Mouse (Mus musculus) adrenal gland, postnatal 36 days (tissue): Measurements from ENCODE around the gene Dgkq. TPM values are rescaled to one million over a fixed set of nuclear protein-coding genes. Genes with fewer than 3 reads are reported as not detected.
"Not testable (repeated sequence)": the region's sequence is repeated elsewhere in the genome, so short reads cannot be mapped to it uniquely, and the experiment has no call there.

Experiments used
- DNase-seq, 2 experiments: peaks; one replicate each; pipeline ENCODE4 v3.0.0; 2021; ENCODE audit warnings: mixed read lengths in 1 of 2
- total RNA-seq, 2 experiments: library from RNA; stranded (reverse); gene quantifications; 2 replicates each; pipeline ENCODE4 v1.2.3; 2021

Gene Dgkq
- total RNA-seq, 2 experiments from 2014 or later, result 17.4 to 18.7 TPM

DNA sequence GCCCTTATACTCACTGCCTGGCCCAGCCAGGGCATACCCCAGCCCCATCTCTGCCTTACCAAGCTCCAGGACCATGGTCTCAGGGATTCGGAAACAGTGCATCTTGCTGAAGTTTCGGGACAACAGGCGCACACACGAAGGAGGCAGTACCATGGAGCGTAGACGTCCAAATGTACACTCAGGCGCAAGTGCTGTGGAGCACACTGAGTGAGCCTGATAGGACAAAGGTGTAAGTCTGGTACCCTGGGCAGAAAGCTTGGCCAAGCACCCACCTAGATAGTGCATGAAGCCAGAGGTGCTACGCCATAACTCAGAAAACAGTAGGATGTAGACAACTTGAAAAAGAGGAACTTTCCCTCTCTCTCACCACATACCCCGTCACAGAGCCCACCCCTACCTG, 14.1 kb downstream of the Dgkq start:
- no peak for DNase-seq

DNA sequence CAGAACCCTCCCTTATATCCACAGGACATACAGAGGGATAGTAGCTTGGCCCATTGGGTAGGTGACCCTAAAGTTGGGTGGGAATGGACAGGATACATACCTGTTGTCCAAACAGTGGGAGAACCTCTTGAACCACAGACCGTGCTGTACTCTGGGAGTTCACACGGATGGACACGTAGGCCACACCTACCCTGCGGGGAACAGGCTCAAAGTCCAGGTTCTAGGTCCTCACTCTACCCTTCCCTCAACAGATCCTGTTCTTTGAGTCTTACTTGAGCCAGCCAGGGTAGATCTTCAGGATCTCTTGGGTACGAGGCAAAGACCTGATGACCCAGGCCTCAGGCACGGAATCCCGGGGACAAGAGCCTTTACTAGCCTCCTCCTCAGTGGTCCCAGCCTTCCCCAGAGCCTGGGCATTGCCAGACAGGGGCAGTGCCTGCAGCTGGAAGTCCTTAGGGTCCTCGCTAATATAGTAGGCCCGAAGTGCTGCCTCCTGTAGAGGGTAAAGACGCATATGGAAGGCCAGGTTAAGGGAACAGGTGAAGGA, 15.0 kb downstream of the Dgkq start:
- DNase-seq, result no peak

DNA sequence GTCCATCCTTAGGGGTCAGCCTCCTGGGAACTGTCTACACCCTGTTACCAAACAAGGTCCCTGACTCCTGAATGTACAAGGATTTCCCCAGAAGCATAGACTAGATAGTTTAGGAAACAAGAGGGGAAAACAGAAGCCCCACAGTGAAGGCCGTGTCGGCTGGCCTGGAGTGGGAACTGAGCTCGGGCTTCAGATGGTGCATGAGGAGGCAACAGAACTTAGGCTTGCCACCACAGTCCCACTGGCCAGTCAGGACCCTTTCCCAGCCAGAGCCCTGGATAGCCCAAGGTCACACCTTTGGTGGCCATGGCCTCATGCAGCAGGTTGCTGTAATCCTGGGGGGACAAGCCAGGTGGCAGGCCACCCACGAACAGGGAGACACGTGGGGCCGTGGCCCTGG, 16.1 kb downstream of the Dgkq start:
- DNase-seq, result no peak

DNA sequence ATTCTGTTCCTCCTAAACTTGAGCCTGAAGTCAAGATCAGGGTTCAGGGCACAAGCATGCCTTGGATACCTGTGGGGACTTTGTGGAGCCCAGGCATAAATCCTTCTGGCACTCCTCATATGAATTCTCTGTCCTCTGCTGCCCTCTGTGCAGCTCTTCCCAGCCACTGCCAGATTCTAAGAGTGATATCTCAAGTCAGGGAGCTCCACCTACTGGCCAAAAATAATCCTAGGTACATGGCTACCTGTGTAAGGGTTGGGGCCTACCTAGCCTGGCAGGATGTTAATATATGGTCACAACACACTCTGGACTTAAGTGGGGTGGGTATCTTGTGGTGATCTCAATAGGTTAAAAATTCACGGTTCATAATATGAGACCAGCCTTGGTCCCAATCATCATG, 17.6 kb downstream of the Dgkq start:
- DNase-seq, result peak; percentile 29 to 73

DNA sequence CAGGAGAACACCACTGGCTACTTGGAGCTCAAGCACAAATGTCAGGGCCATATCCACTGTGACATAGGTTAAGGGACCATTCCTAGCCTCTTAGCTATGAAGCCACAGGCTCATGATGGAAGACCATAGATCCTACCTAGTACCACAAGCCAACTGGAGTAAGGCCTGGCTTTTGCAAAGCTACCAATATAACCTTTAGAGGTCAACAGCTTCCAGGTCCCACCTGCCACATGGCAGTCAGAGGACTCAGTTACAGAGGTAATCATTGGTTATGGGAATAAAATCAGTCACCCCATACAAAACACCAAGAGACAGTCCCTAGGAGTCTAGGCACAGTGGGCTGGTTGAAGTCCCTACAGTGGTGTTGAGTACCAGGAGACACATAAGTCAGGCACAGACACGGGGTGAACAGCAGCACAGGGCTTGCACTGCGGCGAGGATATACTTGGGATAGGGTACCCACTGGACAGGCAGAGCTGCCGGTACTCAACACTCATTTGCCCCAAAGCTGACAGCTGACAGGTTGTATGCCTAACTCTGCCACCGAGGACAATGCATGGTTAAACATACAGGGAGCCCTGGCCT, 18.2 kb downstream of the Dgkq start:
- no peak for DNase-seq

DNA sequence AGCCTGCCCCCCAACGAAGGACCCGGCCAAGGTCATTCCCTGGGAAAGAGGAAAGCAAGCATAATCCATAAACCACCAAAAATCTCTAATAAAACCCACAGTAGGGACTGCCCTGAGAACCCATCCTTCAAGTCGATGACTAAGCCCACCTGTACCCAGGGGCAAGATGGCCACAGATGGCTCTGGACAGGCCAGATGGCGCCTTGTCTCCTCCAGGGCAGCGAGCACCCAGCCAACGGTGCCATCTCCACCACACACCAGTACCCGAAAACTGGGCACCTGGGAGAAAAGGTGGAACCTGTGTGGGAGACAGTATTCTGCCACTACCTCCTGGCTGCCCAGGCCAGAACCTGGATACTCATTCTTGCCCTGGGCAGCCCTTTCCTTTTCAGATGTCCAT, 19.1 kb downstream of the Dgkq start:
- DNase-seq, result no peak

DNA sequence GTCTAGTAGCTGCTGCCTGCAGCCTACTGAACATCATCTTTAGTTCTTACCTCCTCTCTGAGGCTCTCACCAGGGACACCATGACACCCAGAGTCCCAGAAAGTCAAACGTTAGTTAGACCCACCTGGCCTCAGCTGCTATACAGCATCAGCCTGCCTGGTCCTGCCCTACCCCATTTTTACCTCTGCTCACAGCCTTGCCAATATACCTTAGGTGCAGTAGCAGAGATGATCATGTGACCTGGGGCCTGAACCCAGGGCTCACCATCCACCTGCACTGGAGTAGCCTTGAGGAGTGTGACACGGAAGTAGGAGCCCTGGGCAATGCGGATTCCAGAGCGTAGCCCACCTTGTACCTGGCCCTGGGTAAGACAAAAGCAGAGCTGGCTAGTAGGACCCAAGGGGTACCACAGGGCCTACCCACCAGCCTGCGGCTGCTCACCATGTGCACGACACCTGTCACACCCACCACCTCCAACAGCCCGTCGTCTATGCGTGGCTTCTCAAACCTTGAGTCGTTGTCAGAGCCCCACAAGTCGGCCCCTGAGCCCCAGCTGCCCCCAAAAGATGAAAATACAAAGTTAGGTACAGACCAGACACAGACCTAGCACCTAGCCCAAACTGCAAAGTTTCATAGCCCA, 20.4 kb downstream of the Dgkq start:
- DNase-seq, result no peak

DNA sequence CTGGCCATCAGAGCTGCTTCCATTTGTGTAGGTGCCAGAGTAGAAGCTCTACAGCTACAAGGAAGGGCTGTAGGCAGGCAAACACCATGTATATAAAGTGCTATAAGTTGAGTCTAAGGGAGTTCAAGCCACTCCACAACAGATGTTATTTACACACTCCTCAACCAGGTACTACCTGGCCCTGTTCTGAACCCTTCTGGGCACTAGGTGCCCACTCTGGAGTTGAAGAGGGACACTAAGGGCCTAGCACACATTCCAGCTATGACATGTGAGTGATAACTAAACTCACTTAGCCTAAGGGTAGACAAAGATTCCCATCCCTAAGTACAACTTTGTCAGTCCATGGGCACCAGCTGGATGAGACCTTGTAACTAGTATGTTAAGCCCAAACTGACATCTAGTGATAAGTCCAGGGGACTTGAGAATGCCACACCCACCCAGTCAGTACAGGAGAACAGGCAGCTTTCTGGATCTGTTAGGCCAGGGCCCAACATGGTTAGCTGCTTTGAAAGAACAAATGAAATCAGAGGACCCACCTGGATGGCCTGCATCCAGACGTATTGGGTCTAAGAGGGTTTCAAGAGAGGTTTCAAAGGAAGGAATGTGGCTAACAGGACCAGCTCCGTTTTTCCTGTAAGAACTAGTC, 21.5 kb downstream of the Dgkq start:
- DNase-seq, result no peak

DNA sequence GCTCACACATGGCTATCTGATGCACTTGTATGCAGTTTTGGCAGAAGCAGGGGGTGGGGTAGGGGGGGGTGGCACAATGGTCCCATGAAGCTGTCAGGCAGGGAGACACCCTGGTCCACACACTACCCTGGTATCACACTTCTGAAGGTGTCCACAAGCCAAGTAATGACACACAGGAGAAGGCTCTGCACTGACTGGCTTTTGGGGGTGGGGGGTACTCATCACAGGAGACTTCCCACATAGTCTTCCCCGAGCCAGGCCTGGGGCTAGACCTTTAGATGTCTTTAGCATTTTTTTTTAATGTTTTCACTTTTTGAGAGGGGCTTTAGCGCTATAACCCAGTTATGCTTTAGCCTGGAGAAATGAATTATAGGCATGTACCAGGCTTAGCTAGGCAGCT, 22.2 kb downstream of the Dgkq start:
- no peak for DNase-seq

DNA sequence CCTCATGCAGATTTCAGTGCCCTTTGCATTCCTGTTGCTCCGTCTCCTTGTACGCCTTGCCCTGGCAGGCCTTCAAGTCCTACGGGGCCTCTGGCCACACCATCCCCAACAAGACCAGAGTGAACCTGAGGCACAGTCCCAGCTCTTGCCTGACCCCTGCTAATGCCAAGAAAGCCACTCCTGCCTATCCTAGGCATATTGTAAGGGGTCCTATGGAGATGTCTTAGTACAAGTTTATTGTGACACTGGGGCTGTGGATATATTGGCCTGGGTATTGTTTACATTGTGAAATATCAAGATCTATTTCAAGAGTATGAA, 23.2 kb downstream of the Dgkq start:
- DNase-seq, result no peak

DNA sequence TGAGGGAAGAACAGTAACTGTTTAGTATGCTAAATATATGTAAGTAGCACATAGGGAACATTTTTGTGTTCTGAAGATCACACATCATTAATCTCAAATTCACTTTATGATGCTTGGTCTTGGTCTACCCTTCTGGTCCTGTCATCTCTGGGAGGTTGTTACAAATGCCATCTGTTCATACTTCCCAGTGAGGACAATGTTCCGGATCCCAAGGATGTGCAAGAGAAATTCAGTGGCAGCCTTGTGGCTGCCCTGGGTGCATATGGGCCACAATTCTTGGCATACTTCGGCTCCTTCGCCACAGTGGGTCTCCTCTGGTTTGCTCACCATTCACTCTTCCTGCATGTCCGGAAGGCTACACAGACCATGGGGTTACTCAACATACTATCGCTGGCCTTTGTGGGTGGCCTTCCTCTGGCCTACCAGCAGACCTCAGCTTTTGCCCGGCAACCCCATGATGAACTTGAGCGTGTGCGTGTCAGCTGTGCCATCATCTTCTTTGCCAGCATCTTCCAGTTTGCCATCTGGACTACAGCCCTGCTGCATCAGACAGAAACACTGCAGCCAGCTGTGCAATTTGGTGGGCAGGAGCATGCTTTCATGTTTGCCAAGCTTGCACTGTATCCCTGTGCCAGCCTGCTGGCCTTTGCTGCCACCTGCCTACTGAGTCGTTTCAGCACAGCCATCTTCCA, 23.7 kb downstream of the Dgkq start:
- no peak for DNase-seq

DNA sequence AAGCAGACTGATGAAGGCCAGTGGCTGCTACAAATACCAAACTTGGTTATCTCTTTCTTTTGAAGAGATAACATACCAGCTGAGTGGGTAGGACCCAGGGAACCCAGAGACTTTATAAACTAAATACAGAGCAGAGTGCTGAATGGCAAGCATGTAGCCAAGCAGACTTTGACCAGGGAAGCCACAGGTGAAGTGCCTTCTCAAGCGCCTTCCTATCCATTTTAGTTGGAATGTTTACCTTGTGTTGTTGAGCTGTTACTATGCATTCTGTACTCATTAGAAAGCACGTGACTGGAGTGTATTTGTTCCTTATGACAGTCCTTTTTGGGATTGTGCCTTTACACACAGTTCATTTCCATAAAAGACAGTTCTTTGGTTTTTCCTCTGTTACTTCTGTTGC, 25.8 kb downstream of the Dgkq start:
- DNase-seq, result no peak

DNA sequence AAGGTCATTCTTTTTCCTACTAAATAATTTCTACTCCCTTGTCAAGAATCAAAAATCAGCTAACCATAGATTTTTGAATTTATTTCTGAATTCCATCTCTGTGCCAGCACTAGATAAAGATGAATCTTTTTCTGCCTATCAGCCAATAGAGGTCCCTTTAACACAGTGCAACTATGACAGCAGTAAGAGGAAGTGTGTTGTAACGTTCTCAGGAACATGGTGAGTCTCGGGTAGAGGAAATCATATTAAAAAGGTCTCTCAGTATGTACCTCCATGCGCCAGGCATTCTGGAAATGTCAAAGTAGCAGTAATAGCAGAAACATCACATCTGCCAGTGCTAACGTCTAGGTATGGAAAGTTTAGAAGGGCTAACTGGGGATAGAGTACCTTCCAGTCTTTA, 33.3 kb downstream of the Dgkq start:
- DNase-seq, result no peak

DNA sequence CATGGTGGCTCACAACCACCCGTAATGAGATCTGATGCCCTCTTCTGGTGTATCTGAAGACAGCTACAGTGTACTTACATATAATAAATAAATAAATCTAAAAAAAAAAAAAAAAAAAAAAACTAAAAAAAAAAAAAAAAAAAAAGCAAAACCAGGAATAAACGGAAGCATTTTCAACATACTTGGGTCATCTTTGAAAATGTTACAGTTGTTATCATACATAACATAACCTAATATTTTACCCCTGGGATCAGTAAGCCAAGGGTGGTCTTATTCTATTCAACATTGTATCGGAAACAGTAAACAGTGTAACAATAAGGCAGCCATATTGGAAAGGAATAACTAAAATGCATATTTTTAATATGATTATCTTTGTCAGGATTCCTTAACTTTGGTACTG, 35.4 kb downstream of the Dgkq start:
- DNase-seq, result not testable (repeated sequence)

DNA sequence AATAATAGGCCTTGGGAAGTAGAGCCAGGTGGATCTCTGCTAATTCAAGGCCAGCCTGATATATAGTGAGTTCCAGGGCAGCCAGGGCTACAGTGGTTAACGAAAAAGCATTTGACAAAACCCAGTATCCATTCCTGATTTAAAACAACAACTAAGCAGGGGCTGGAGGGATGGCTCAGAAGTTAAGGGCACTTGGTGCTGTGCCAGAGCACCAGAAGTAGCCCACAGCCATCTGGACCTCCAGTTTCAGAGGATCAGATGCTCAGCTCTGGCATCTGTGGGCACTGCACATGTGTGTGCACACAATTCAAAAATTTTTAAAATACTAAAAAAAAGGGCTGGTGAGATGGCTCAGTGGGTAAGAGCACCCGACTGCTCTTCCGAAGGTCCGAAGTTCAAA, 35.8 kb downstream of the Dgkq start:
- no peak for DNase-seq

DNA sequence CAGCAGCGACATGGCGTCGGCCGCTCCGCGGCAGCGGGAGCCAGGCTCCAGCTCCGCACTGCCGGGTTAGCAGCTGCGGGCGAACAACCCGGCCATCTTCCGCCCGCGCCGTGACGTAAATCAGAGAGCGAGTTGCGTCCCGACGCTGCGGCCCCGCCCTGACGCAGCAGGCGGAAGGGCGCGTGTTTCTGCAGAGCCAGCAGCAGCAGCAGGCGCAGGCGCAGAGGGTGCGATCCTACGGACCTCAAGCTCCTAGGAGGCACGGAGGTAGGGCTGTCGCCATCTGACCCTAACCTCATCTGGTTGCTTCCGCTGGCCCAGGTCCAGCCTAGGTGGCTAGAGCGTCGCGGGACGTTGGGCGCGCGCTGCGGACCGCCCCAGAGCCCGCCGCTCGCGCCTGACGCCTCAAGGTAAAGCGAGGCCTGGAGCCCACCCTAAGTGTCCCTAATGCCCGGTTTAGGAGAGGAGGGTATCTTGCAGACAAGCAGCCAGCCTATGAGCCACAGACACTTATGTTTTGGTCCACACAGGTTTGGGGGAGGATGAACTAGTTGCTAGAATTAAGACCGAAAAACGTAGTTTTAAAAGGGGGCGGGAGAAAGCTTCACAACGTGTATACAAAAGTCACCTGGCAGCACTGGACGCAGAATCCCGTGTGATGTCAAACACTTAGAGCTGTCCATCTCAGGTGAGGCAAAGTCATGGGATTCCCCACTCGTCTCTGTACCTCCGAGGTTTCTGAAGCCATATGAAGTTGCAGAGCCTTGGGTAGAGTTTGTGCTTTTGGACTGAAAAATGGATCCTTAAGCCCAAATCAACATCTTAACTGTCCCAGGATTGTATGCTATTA, 39.6 kb downstream of the Dgkq start, which contains the start of the genes Gak and Tmem175:
Gene Gak (minus strand): TSS at position 122 of the 850 bp plus-strand sequence.
Gene Tmem175 (plus strand): TSS at position 137 of the 850 bp plus-strand sequence.
- peak; percentile 95 to 96 for DNase-seq

DNA sequence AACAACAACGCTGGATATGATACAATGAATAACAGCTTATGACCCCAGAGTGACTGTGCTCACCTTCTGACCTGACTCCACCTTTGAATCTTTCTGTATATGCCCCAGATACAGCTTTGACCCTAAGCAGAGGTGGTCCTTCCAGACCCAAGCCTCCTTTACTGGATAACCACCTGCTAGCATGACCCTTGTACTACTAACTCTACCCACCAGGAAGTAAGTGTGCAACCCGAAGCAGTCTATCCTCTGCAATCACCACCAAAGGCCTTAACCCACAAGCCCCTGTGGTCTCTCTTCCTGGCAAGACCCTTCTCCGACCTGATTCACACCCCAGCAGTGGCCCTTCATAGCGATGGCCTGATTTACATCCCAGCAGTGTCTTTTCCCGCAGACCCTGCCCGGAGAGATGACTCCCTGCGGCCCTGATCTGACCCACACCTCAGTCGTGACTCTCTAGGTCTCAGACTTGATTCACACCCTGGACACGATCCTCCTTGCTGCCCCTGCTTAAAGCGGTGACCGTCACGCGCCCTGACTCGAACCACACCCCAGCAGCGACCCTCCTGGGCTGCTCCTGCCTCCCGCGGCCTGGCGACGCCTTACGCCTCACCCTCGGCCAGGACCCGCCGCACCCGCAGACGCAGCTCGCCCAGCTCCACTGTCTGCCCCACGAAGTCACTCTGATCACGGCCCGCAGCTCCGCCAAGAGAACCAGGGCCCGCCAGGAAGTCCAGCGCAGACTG, 40.4 kb downstream of the Dgkq start:
- DNase-seq, result no peak

DNA sequence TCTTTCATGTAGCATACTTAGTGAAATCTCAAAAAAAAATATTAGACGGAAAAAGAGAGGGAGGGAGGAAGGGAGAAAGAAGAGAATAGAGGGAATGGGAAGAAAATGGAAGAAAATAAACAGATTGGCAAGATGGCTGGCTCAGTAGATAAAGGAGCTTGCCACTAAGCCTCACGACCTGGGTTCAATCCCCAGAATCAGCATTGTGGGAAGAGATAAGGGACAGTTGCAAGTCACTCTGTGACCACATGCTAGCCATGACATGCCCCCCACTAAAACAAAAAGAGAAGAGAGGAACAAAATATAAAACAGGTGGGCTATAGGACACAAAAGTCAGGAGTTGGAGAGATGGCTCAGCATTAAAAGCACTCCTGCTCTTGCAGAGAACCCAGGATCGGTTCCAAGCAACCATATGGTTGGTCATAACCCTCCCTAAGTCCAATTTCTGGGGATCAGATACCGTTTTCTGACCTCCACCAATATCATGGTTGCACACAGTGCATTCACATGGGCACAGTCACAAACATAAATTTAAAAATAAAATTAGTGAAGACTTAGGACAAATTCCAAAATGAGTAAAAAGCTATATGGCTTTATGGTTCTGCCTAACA, 43.3 kb downstream of the Dgkq start:
- no peak for DNase-seq

DNA sequence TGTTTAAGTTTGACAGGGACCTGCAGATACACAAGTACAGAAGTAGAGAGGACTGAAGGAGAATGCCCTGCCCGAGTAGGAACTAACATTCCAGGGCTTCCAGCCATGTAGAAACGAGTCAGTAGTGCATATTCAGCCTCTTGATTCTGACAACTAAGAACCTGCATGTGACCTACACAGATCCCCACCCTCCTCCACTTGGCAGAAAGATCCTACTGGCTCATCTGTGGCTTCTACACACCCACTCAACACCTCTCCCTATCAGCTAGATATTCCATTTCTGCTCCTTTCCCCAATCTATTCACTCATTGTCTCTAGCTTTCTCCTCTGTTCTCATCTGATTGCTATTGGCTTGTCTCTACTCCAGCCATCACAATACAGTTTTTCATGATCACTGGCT, 47.6 kb downstream of the Dgkq start:
- no peak for DNase-seq

DNA sequence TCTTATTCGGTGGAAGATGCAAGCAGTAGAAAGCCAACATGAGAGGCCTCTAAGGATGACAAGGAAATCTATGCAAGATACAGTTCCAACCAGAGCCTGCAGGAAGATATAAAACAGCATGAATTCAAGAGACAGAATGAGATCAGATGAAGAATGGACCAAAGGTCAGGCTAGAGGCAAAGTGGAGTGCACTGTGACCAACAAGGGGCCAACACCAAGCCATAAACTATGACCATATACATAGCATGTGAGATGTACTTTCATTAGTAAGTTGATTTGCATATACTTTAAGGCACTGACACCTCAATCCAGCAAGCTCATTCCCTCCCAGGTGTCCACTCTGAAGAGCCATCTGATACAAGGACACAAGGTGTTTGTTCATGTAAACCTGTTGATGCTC, 59.0 kb downstream of the Dgkq start:
- no peak for DNase-seq

DNA sequence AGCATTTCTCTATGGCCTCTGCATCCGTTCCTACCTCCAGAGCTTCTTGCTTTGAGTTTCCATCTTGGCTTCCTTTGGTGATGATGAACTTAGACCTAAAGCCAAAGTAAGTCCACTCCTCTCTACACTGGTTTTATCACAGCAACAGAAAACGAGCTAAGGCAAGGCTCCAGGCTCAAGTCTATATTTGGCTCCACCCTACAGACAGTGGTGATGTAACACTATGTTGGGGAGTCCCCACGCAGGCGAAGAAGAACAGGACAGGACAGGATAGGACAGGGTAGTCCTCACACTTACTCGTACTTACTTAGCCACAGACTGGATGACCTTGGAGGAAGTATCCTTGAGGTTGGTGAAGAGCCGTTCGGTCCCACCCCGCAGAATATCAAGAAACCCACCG, 66.9 kb downstream of the Dgkq start:
- DNase-seq, result no peak
